Mouse (Mus musculus) cerebellum, adult 11 months (tissue): Measurements from ENCODE around the gene Gm36176.

Experiments
- DNase-seq: peaks from one replicate; pipeline ENCODE4 v3.0.0; 2022

Gene Gm36176

GRCm38 (mm10) chr10:77846503-77846902 is at the start of gene Gm36176:
Gene Gm36176, plus strand, starts transcription at chr10:77846803.
- DNase-seq, result no peak

- DNase-seq, result no peak
These were observed 48.9 kb upstream of the Gm36176 start for GRCm38 (mm10) chr10:77797677-77798076.

- peak; percentile 9 for DNase-seq
These were observed 48.3 kb upstream of the Gm36176 start for GRCm38 (mm10) chr10:77798164-77798920.

- DNase-seq, result no peak
These were observed 47.6 kb upstream of the Gm36176 start, which contains the start of gene Gm19668 for GRCm38 (mm10) chr10:77798921-77799508. Gene Gm19668, minus strand, starts transcription at chr10:77799133.

GRCm38 (mm10) chr10:77804095-77804494 is 42.5 kb upstream of the Gm36176 start:
- no peak for DNase-seq

GRCm38 (mm10) chr10:77811743-77812142 is 34.9 kb upstream of the Gm36176 start, which contains the start of gene Gm9507:
Gene Gm9507, minus strand, starts transcription at chr10:77811843.
- no peak for DNase-seq

GRCm38 (mm10) chr10:77814382-77814781 is 32.2 kb upstream of the Gm36176 start, which contains the start of gene Gm2696:
Gene Gm2696, plus strand, starts transcription at chr10:77814682.
- no peak for DNase-seq

- no peak for DNase-seq
These were observed 31.1 kb upstream of the Gm36176 start for GRCm38 (mm10) chr10:77815514-77815913.

- DNase-seq, result no peak
These were observed 28.1 kb upstream of the Gm36176 start for GRCm38 (mm10) chr10:77818523-77818922.

- no peak for DNase-seq
These were observed 27.4 kb upstream of the Gm36176 start for GRCm38 (mm10) chr10:77819203-77819602.

GRCm38 (mm10) chr10:77826951-77827350 is 19.7 kb upstream of the Gm36176 start, which contains the start of gene Krtap10-4:
Gene Krtap10-4, minus strand, starts transcription at chr10:77827095.
- no peak for DNase-seq

- DNase-seq, result no peak
These were observed 11.0 kb upstream of the Gm36176 start, which contains the start of gene Krtap10-10 for GRCm38 (mm10) chr10:77835647-77836046. Gene Krtap10-10, plus strand, starts transcription at chr10:77835947.

- no peak for DNase-seq
These were observed 7.6 kb upstream of the Gm36176 start for GRCm38 (mm10) chr10:77839006-77839405.

- peak; percentile 28 for DNase-seq
These were observed 358 bp downstream of the Gm36176 start for GRCm38 (mm10) chr10:77846961-77847360.

GRCm38 (mm10) chr10:77847538-77847937 is 935 bp downstream of the Gm36176 start:
- DNase-seq, result no peak

GRCm38 (mm10) chr10:77852559-77852958 is 6.0 kb downstream of the Gm36176 start, which contains the start of gene Gm10318:
Gene Gm10318, plus strand, starts transcription at chr10:77852859.
- no peak for DNase-seq

GRCm38 (mm10) chr10:77861675-77862074 is 15.1 kb downstream of the Gm36176 start, which contains the start of gene Gm3285:
Gene Gm3285, plus strand, starts transcription at chr10:77861975.
- DNase-seq, result no peak

GRCm38 (mm10) chr10:77864067-77864761 is 17.6 kb downstream of the Gm36176 start:
- DNase-seq, result peak; percentile 17

- peak; percentile 12 for DNase-seq
These were observed 18.1 kb downstream of the Gm36176 start for GRCm38 (mm10) chr10:77864762-77865143.

- DNase-seq, result no peak
These were observed 20.9 kb downstream of the Gm36176 start for GRCm38 (mm10) chr10:77867546-77867945.

- no peak for DNase-seq
These were observed 23.0 kb downstream of the Gm36176 start for GRCm38 (mm10) chr10:77869651-77870050.

GRCm38 (mm10) chr10:77878985-77879384 is 32.4 kb downstream of the Gm36176 start:
- DNase-seq, result no peak

GRCm38 (mm10) chr10:77880305-77880704 is 33.7 kb downstream of the Gm36176 start:
- no peak for DNase-seq
